Mouse (Mus musculus) left cerebral cortex, postnatal 25 days (tissue): ENCODE measurements around the gene Utp4. TPM values are rescaled to one million over a fixed set of nuclear protein-coding genes. Genes with fewer than 3 reads are reported as not detected.

Source experiments
- total RNA-seq, 2 experiments: library from RNA; stranded (reverse); gene quantifications; 2 replicates each; pipeline ENCODE4 v1.2.3; 2021

Utp4 gene
- total RNA-seq, 2 experiments from 2014 or later: 33.2 to 33.6 TPM

Other genes with a start within 250 kb of the Utp4 start
- gene Tango6, start 210.6 kb upstream of the Utp4 start, total RNA-seq: 1 to 10 TPM; 5.7 to 7.0 TPM
- gene Has3, start 23.4 kb upstream of the Utp4 start, total RNA-seq: 1 to 10 TPM; 2.2 to 2.4 TPM
- gene Sntb2, start 42.1 kb downstream of the Utp4 start, total RNA-seq: 10 to 100 TPM; 12.5 to 16.8 TPM
- gene Vps4a, start 137.6 kb downstream of the Utp4 start, total RNA-seq: 100 to 1,000 TPM; 115 to 125 TPM
- 10 to 100 TPM; 25.1 to 26.8 TPM for gene Pdf, start 155.0 kb downstream of the Utp4 start, total RNA-seq
- 10 to 100 TPM; 25.8 to 27.2 TPM for gene Cog8, start 163.1 kb downstream of the Utp4 start, total RNA-seq
- 10 to 100 TPM; 43.0 to 46.6 TPM for gene Nip7, start 163.2 kb downstream of the Utp4 start, total RNA-seq
- gene Tmed6, start 172.0 kb downstream of the Utp4 start, total RNA-seq: not detected
- gene Terf2, start 202.9 kb downstream of the Utp4 start, total RNA-seq: 10 to 100 TPM; 33.8 to 35.0 TPM